Mouse (Mus musculus) lung, postnatal 0 days (tissue): Measurements from ENCODE around the gene Dffa.

Experiments used
- CTCF ChIP-seq: IDR thresholded peaks from 2 replicates; pipeline ENCODE4 v1.5.1; 2016; ENCODE audit warnings: antibody characterized with exemption, mild to moderate bottlenecking
- EP300 ChIP-seq: IDR thresholded peaks from 2 replicates; pipeline ENCODE4 v1.6.1; 2016; ENCODE audit warnings: antibody characterized with exemption, mild to moderate bottlenecking, control low read depth

GRCm38 (mm10) chr4:149098571-149098970 lies 5.4 kb upstream of the Dffa start:
- no peak for TF ChIP-seq CTCF
- TF ChIP-seq EP300: no peak
